Mouse (Mus musculus) liver, embryonic 14.5 days (tissue): ENCODE results near the gene Uvrag. TPM values are rescaled to one million over a fixed set of nuclear protein-coding genes. Genes with fewer than 3 reads are reported as not detected.

Source experiments
- ATAC-seq: fragments of 200-750 bp; cut with Nextera tagmentation; 2 replicates; pipeline ENCODE4 v1.8.0; 2017; ENCODE audit warnings: moderate number of reproducible peaks, mild to moderate bottlenecking, moderate library complexity; ENCODE audit not compliant: insufficient read depth
- DNase-seq, 3 experiments: peaks; one replicate each; pipeline ENCODE4 v3.0.0-alpha.2; 2012 to 2013; ENCODE audit warnings: low read depth in 3 of 3, low spot score in 3 of 3
- H3K27ac ChIP-seq: fragments of 300-500 bp; sonication (generic); 2 replicates; pipeline ENCODE4 v1.5.1; 2014; ENCODE audit warnings: moderate library complexity, mild to moderate bottlenecking, control low read depth, inconsistent platforms
- H3K27me3 ChIP-seq: fragments of 300-500 bp; sonication (generic); 2 replicates; pipeline ENCODE4 v1.6.1; 2014; ENCODE audit warnings: mild to moderate bottlenecking, low read length, moderate library complexity; ENCODE audit not compliant: control insufficient read depth, insufficient read depth
- H3K36me3 ChIP-seq: fragments of 300-500 bp; sonication (generic); replicated peaks from 2 replicates; pipeline ENCODE4 v1.6.1; 2014; ENCODE audit warnings: low read depth; ENCODE audit not compliant: control insufficient read depth, insufficient read depth
- H3K4me1 ChIP-seq, 2 experiments: fragments of 200-500 bp in 1 of 2; fragments of 300-500 bp in 1 of 2; sonication (generic) in 1 of 2; replicated peaks; 2 replicates each; pipeline ENCODE4 v1.6.1; 2012 to 2014; ENCODE audit warnings: antibody characterized with exemption in 1 of 2, inconsistent platforms in 1 of 2, low read length in 1 of 2; ENCODE audit not compliant: control insufficient read depth in 2 of 2, insufficient read depth in 2 of 2
- H3K4me2 ChIP-seq: fragments of 300-500 bp; sonication (generic); 2 replicates; pipeline ENCODE4 v1.6.1; 2014; ENCODE audit warnings: low read depth, mild to moderate bottlenecking, control low read depth, moderate library complexity
- H3K4me3 ChIP-seq, 2 experiments: fragments of 200-500 bp in 1 of 2; fragments of 300-500 bp in 1 of 2; sonication (generic) in 1 of 2; 2 replicates each; pipeline ENCODE4 v1.5.1; 2012 to 2014; ENCODE audit warnings: low read depth in 2 of 2, low read length in 2 of 2, mild to moderate bottlenecking in 2 of 2, control low read depth in 1 of 2, inconsistent platforms in 1 of 2, moderate library complexity in 1 of 2; ENCODE audit not compliant: insufficient read depth in 1 of 2
- H3K9ac ChIP-seq: fragments of 300-500 bp; sonication (generic); replicated peaks from 2 replicates; pipeline ENCODE4 v1.6.1; 2014; ENCODE audit warnings: mild to moderate bottlenecking, control low read depth, moderate library complexity
- H3K9me3 ChIP-seq: fragments of 300-500 bp; sonication (generic); 2 replicates; pipeline ENCODE4 v1.6.1; 2016; ENCODE audit warnings: low read length, mixed read lengths; ENCODE audit not compliant: control insufficient read depth
- CTCF ChIP-seq: IDR thresholded peaks from 2 replicates; pipeline ENCODE4 v1.5.1; 2016; ENCODE audit warnings: antibody characterized with exemption, low read depth, control low read depth
- EP300 ChIP-seq: IDR thresholded peaks from 2 replicates; pipeline ENCODE4 v1.6.1; 2016; ENCODE audit warnings: antibody characterized with exemption, low read depth
- WGBS: fragments of 180-500 bp; shearing (Covaris S2); extraction: QIAGEN DNeasy Blood & Tissue Kit; methylation state at CpG from one replicate; pipeline ENCODE4 v1.1.7; 2014; ENCODE audit not compliant: insufficient replicate concordance; 5-methylcytosine and 5-hydroxymethylcytosine counted together
- polyA plus RNA-seq, 2 experiments: library from polyadenylated mRNA; depleted of rRNA in 1 of 2; stranded (reverse) in 1 of 2; unstranded in 1 of 2; fragments of >200 nt; fragmentation: Nextera tagmentation in 1 of 2; extraction: Ambion mirVana in 1 of 2; gene quantifications; 2 replicates each; pipeline versions ENCODE4 v1.2.1 to v1.2.3; 2012 to 2014

The Uvrag gene
- polyA plus RNA-seq, 2 experiments: 3.9 to 5.7 TPM

GRCm38 (mm10) chr7:98894768-98895167, 246.2 kb downstream of the Uvrag start:
- Histone ChIP-seq H3K9ac (no peak overlapping the region), H3K4me2 (no peak overlapping the region), H3K4me3 (no peak overlapping the region), H3K27me3 (no peaks in the 10 kb centered on the region), H3K27ac (no peak overlapping the region), H3K4me1 (peaks cover 3 to 9% of the 10 kb centered on the region in 2 experiments), H3K9me3 (no peaks in the 10 kb centered on the region), H3K36me3 (no peaks in the 10 kb centered on the region)
- TF ChIP-seq EP300 (no peak), CTCF (no peak)
- 31% methylated on average over 5 of the region's 5 CpGs for WGBS
- ATAC-seq (no peak), DNase-seq (no peak)

- TF ChIP-seq EP300 (no peak), CTCF (no peak)
- no peaks in the 10 kb centered on the region for H3K9me3 ChIP-seq
- H3K9ac ChIP-seq: no peak overlapping the region
- H3K36me3 ChIP-seq: no peaks in the 10 kb centered on the region
- 76% methylated on average over 5 of the region's 5 CpGs for WGBS
- DNase-seq: peak in 2 of 3 experiments; percentile 13 to 34
- ATAC-seq: peak; percentile 48
- H3K27ac ChIP-seq: no peak overlapping the region
- peaks cover 3 to 9% of the 10 kb centered on the region in 2 experiments for H3K4me1 ChIP-seq
- no peak overlapping the region for H3K4me3 ChIP-seq
- no peak overlapping the region for H3K4me2 ChIP-seq
- no peaks in the 10 kb centered on the region for H3K27me3 ChIP-seq
These were observed 246.6 kb downstream of the Uvrag start for GRCm38 (mm10) chr7:98894305-98894704.

GRCm38 (mm10) chr7:98893144-98893543, 247.8 kb downstream of the Uvrag start:
- Histone ChIP-seq H3K4me2 (no peak overlapping the region), H3K4me1 (peaks cover 3 to 9% of the 10 kb centered on the region in 2 experiments), H3K27me3 (no peaks in the 10 kb centered on the region), H3K27ac (no peak overlapping the region), H3K4me3 (no peak overlapping the region), H3K36me3 (no peaks in the 10 kb centered on the region; the same call in 1 of the 2 replicates), H3K9me3 (no peaks in the 10 kb centered on the region), H3K9ac (no peak overlapping the region)
- DNase-seq (no peak), ATAC-seq (no peak)
- TF ChIP-seq CTCF (no peak), EP300 (no peak)
- WGBS: 47% methylated on average over 5 of the region's 5 CpGs

GRCm38 (mm10) chr7:98889211-98889610, 251.7 kb downstream of the Uvrag start:
- no peaks in the 10 kb centered on the region for H3K9me3 ChIP-seq
- H3K36me3 ChIP-seq: no peaks in the 10 kb centered on the region; the same call in 1 of the 2 replicates
- 69% methylated on average over 7 of the region's 7 CpGs for WGBS
- H3K4me2 ChIP-seq: no peak overlapping the region
- H3K27me3 ChIP-seq: no peaks in the 10 kb centered on the region
- H3K9ac ChIP-seq: no peak overlapping the region
- H3K4me1 ChIP-seq: no peaks in the 10 kb centered on the region; a peak in 2 of 4 replicates
- DNase-seq: no peak
- no peak for ATAC-seq
- H3K27ac ChIP-seq: no peak overlapping the region
- TF ChIP-seq EP300: no peak
- no peak for TF ChIP-seq CTCF
- no peak overlapping the region for H3K4me3 ChIP-seq

- WGBS: 62% methylated on average over 5 of the region's 5 CpGs
- H3K9ac ChIP-seq: no peak overlapping the region
- H3K9me3 ChIP-seq: no peaks in the 10 kb centered on the region
- ATAC-seq: no peak
- no peaks in the 10 kb centered on the region for H3K27me3 ChIP-seq
- H3K4me3 ChIP-seq: no peak overlapping the region
- H3K4me1 ChIP-seq: no peaks in the 10 kb centered on the region; a peak in 1 of 4 replicates
- no peak overlapping the region for H3K27ac ChIP-seq
- no peak overlapping the region for H3K4me2 ChIP-seq
- TF ChIP-seq EP300 (no peak), CTCF (no peak)
- no peak for DNase-seq
- H3K36me3 ChIP-seq: no peaks in the 10 kb centered on the region; the same call in 1 of the 2 replicates
These were observed 252.1 kb downstream of the Uvrag start for GRCm38 (mm10) chr7:98888810-98889209.
